Mouse (Mus musculus) CH12.LX (cell line): ENCODE results near the gene Plpp3.

Experiments used
- CTCF ChIP-seq, 2 experiments: IDR thresholded peaks in 1 of 2; conservative IDR thresholded peaks in 1 of 2; 2 replicates each; pipeline ENCODE4 v1.5.1; 2011 to 2012; ENCODE audit warnings: low read depth in 2 of 2, low read length in 2 of 2, improper control_type of control experiment in 1 of 2, inconsistent platforms in 1 of 2, mild to moderate bottlenecking in 1 of 2, moderate library complexity in 1 of 2
- UBTF ChIP-seq: IDR thresholded peaks from 2 replicates; pipeline ENCODE4 v1.6.1; 2012; ENCODE audit warnings: low read depth, mild to moderate bottlenecking, inconsistent platforms, low read length, improper control_type of control experiment, moderate library complexity
- USF1 ChIP-seq: IDR thresholded peaks from 2 replicates; pipeline ENCODE4 v1.6.1; 2014; ENCODE audit warnings: low read depth, mild to moderate bottlenecking, inconsistent platforms, low read length, improper control_type of control experiment
- USF2 ChIP-seq: conservative IDR thresholded peaks from 2 replicates; pipeline ENCODE4 v1.6.1; 2011; ENCODE audit warnings: low read depth, low read length, improper control_type of control experiment

GRCm38 (mm10) chr4:105255185-105255584 is 98.0 kb downstream of the Plpp3 start:
- TF ChIP-seq UBTF (no peak), USF1 (no peak), USF2 (no peak), CTCF (conservative IDR thresholded peaks at IDR 0.05 in 1 of 2, IDR thresholded peaks at IDR 0.05 in 1 of 2; ENCODE audit: low read depth in 2 of 2, low read length in 2 of 2) (no peak)
